Mouse (Mus musculus) thymus, postnatal 4 days (tissue): ENCODE data around the gene Tcf19.
"Not testable (repeated sequence)": the region's sequence is repeated elsewhere in the genome, so short reads cannot be mapped to it uniquely, and the experiment has no call there.

Source experiments
- DNase-seq: peaks from one replicate; pipeline ENCODE4 v3.0.0; 2021

Tcf19 gene

GRCm38 (mm10) chr17:35469842-35470751, 46.5 kb downstream of the Tcf19 start, which contains the start of gene H2-Q10:
Gene H2-Q10 (plus strand): TSS chr17:35470089.
- peak; percentile 25 for DNase-seq

- DNase-seq, result not testable (repeated sequence)
Observed at GRCm38 (mm10) chr17:35468936-35469335, 47.7 kb downstream of the Tcf19 start.

- peak; percentile 55 for DNase-seq
Observed at GRCm38 (mm10) chr17:35465651-35466050, 51.0 kb downstream of the Tcf19 start.
